Mouse (Mus musculus): ENCODE data around the gene Ube2h.

DNA sequence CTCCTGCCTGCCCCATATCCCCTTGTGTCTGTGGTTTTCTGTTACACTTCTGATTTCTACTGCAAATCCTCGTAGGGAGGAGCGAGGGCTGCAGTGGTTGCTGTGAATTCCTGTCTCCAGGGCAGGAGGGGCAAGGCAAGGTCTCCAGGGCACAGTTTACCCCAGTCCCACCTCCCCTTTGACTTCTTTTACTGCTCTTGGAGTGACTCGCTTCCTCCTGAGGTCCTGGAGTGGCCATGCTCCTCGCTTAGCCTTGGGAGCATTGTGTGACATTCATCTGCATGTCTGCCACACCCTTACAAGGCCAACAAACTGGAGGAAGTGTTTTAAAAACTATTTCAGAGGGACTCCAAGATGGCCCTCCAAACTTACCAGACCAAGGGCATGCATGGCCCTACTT is 16.7 kb upstream of the Ube2h start:
- no peak for TF ChIP-seq CTCF (IDR thresholded peaks at IDR 0.05; ENCODE audit: borderline replicate concordance, extremely low read depth, insufficient read depth, insufficient read length)
- TF ChIP-seq POLR2A (IDR thresholded peaks at IDR 0.05; ENCODE audit: borderline replicate concordance, extremely low read depth, insufficient read depth, insufficient read length, poor library complexity, severe bottlenecking) = no peak
